Mouse (Mus musculus) heart, postnatal 36 days (tissue): Measurements from ENCODE around the gene Cipc. TPM values are rescaled to one million over a fixed set of nuclear protein-coding genes. Genes with fewer than 3 reads are reported as not detected.

Experiments
- DNase-seq, 2 experiments: peaks; one replicate each; pipeline ENCODE4 v3.0.0; 2021 to 2022
- intact Hi-C: fragments of 180-260 bp; cut with DNase I; formaldehyde crosslinking; loops from one replicate; pipeline ENCODE4 v1.15.1; 2025
- total RNA-seq, 2 experiments: library from RNA; stranded (reverse); gene quantifications; 2 replicates each; pipeline ENCODE4 v1.2.3; 2021

The Cipc gene
- total RNA-seq: 10 to 100 TPM; 46.4 to 48.4 TPM

- DNase-seq: peak; percentile 94 to 96
- intact Hi-C loops: loop anchor here (1.0 kb wide), 1 partner anchor 14 kb away; no protein-coding TSS in a partner anchor
Observed at GRCm38 (mm10) chr12:86946862-86947574, at the start of gene Cipc. Gene Cipc, plus strand, starts transcription at chr12:86947043.

- intact Hi-C loops: no loop called here
- no peak for DNase-seq
Observed at GRCm38 (mm10) chr12:86897769-86898273, 49.0 kb upstream of the Cipc start.

GRCm38 (mm10) chr12:86898448-86898847 lies 48.4 kb upstream of the Cipc start:
- DNase-seq: no peak
- intact Hi-C loops: no loop called here

GRCm38 (mm10) chr12:86899461-86900179 lies 47.2 kb upstream of the Cipc start:
- DNase-seq: peak in 1 of 2 experiments; percentile 62
- intact Hi-C loops: no loop called here

- intact Hi-C loops: loop anchor here (2.0 kb wide), 1 partner anchor 15 kb away; no protein-coding TSS in a partner anchor
- DNase-seq: no peak
Observed at GRCm38 (mm10) chr12:86903828-86904806, 42.7 kb upstream of the Cipc start.

- intact Hi-C loops: loop anchor here (2.0 kb wide), 1 partner anchor 16 kb away; no protein-coding TSS in a partner anchor
- peak in 1 of 2 experiments; percentile 67 for DNase-seq
Observed at GRCm38 (mm10) chr12:86905203-86905602, 41.6 kb upstream of the Cipc start.

- intact Hi-C loops: loop anchor here (1.0 to 2.0 kb wide), 5 partner anchors 17 to 136 kb away; no protein-coding TSS in a partner anchor
- no peak for DNase-seq
Observed at GRCm38 (mm10) chr12:86905876-86906275, 41.0 kb upstream of the Cipc start.

- intact Hi-C loops: loop anchor here (1.0 to 2.0 kb wide), 4 partner anchors 16 to 136 kb away; no protein-coding TSS in a partner anchor
- peak; percentile 88 to 92 for DNase-seq
Observed at GRCm38 (mm10) chr12:86906395-86906794, 40.4 kb upstream of the Cipc start.

- intact Hi-C loops: no loop called here
- no peak for DNase-seq
Observed at GRCm38 (mm10) chr12:86911482-86911931, 35.3 kb upstream of the Cipc start.

- no peak for DNase-seq
- intact Hi-C loops: no loop called here
Observed at GRCm38 (mm10) chr12:86912335-86913093, 34.3 kb upstream of the Cipc start.

- no peak for DNase-seq
- intact Hi-C loops: no loop called here
Observed at GRCm38 (mm10) chr12:86914351-86914750, 32.5 kb upstream of the Cipc start.

- no peak for DNase-seq
- intact Hi-C loops: no loop called here
Observed at GRCm38 (mm10) chr12:86914756-86915155, 32.1 kb upstream of the Cipc start.

GRCm38 (mm10) chr12:86915617-86916016 lies 31.2 kb upstream of the Cipc start:
- intact Hi-C loops: no loop called here
- no peak for DNase-seq

GRCm38 (mm10) chr12:86916796-86917573 lies 29.9 kb upstream of the Cipc start:
- intact Hi-C loops: no loop called here
- no peak for DNase-seq

GRCm38 (mm10) chr12:86918361-86918967 lies 28.4 kb upstream of the Cipc start:
- DNase-seq: peak in 1 of 2 experiments; percentile 43
- intact Hi-C loops: no loop called here

GRCm38 (mm10) chr12:86918983-86919722 lies 27.7 kb upstream of the Cipc start:
- intact Hi-C loops: no loop called here
- no peak for DNase-seq

- DNase-seq: peak; percentile 84 to 88
- intact Hi-C loops: loop anchor here (1.0 to 5.0 kb wide), 6 partner anchors 17 to 152 kb away; no protein-coding TSS in a partner anchor
Observed at GRCm38 (mm10) chr12:86923837-86924236, 23.0 kb upstream of the Cipc start.
